Mouse (Mus musculus): ENCODE measurements around the gene Ccdc187. TPM values are rescaled to one million over a fixed set of nuclear protein-coding genes. Genes with fewer than 3 reads are reported as not detected.

Gene Ccdc187
- polyA plus RNA-seq, 1 experiment: 6.0 TPM

GRCm38 (mm10) chr2:26280594-26280993 lies 13.8 kb downstream of the Ccdc187 start:
- DNase-seq (ENCODE audit: low read depth): no peak

GRCm38 (mm10) chr2:26279712-26280111 lies 14.6 kb downstream of the Ccdc187 start:
- DNase-seq (ENCODE audit: low read depth): no peak

GRCm38 (mm10) chr2:26273611-26274010 lies 20.7 kb downstream of the Ccdc187 start:
- DNase-seq (ENCODE audit: low read depth): no peak

- no peak for DNase-seq (ENCODE audit: low read depth)
Observed at GRCm38 (mm10) chr2:26268216-26268615, 26.1 kb downstream of the Ccdc187 start.

DNA sequence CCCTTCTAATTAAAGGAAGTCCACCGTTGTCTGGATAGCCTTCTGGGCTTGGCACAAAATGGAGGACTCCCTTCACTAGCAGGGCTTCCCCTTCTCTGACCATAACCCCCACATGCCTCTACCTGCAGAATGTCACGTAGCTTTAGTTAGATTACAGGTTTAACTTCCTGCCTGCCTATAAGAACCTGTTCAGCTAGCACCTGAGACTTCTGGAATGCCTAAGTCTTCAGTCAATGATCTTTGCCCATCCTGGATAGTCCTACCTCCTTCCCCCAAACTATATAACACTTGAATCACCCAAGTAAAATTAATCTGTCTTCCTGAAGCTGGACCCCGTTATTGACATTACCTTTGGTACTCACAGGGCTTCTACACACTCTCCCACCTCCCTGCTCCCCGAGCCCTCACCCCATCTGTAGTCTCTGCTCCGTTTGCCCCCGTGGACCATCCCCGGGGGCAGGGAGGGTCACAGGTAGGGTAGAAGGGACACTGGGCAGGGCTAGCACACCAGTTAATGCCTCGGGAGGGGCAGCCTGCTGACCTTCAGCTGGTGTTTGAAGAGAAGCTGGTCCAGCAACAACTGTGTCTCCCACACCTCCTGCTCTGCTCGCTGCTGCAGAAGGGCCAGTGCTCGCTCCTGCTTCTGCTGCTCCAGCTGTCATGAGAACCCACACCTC lies 28.2 kb downstream of the Ccdc187 start:
- DNase-seq (ENCODE audit: low read depth): no peak

GRCm38 (mm10) chr2:26265095-26265494 lies 29.3 kb downstream of the Ccdc187 start:
- no peak for DNase-seq (ENCODE audit: low read depth)

GRCm38 (mm10) chr2:26264646-26265045 lies 29.7 kb downstream of the Ccdc187 start:
- no peak for DNase-seq (ENCODE audit: low read depth)

- no peak for DNase-seq (ENCODE audit: low read depth)
Observed at GRCm38 (mm10) chr2:26257315-26258096, 36.9 kb downstream of the Ccdc187 start.

- no peak for DNase-seq (ENCODE audit: low read depth)
Observed at GRCm38 (mm10) chr2:26254816-26255215, 39.5 kb downstream of the Ccdc187 start.

GRCm38 (mm10) chr2:26252514-26253206 lies 41.7 kb downstream of the Ccdc187 start:
- DNase-seq (ENCODE audit: low read depth): peak; percentile 42

GRCm38 (mm10) chr2:26247531-26247930 lies 46.8 kb downstream of the Ccdc187 start:
- DNase-seq (ENCODE audit: low read depth): no peak

DNA sequence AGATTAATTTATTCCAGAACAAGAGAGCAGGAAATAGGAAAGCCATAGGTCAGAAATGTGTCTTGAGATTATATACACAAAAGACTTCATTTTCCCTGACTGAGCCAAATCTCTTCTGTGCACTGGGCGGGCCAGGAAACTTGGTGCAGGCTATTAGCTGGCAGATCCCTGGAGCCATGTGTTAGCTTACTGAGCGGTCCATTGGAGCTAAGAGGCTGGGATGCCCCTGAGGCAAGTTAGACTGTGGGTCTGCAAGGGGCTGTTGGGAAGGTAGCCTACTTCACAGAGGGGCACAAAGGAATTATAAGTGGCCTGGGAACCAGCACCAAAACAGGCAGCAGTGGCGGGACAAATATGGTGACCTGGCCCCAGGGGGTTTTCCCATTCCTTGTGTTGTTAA lies 53.5 kb downstream of the Ccdc187 start:
- DNase-seq (ENCODE audit: low read depth): no peak

DNA sequence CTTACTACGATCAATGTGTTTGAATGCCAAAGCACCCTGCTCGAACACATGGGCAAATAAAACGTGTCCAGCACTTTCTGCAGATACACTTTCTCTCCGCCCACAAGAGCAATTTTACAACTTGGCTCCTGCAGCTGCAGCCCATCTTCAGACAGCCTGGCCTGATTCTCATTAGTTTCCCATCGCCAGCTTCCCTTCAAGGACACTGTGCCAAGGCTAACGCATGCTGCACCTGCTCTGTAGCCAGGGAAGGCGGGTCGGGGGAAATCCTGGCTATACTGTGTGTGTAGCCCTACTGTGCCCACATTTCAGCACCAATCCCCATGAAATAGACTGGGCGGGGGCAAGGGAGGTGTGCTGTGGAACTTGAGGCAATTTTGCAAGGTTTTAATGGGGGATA lies 54.0 kb downstream of the Ccdc187 start:
- DNase-seq (ENCODE audit: low read depth): no peak

- DNase-seq (ENCODE audit: low read depth): no peak
Observed at GRCm38 (mm10) chr2:26237290-26237782, 57.0 kb downstream of the Ccdc187 start, which contains the start of gene Qsox2. TSS of gene Qsox2 (minus strand) at chr2:26237525.

GRCm38 (mm10) chr2:26236681-26237289 lies 57.6 kb downstream of the Ccdc187 start:
- no peak for DNase-seq (ENCODE audit: low read depth)

- no peak for DNase-seq (ENCODE audit: low read depth)
Observed at GRCm38 (mm10) chr2:26234771-26235170, 59.6 kb downstream of the Ccdc187 start.

GRCm38 (mm10) chr2:26234253-26234652 lies 60.1 kb downstream of the Ccdc187 start:
- DNase-seq (ENCODE audit: low read depth): no peak

- DNase-seq (ENCODE audit: low read depth): no peak
Observed at GRCm38 (mm10) chr2:26231366-26231765, 63.0 kb downstream of the Ccdc187 start.

DNA sequence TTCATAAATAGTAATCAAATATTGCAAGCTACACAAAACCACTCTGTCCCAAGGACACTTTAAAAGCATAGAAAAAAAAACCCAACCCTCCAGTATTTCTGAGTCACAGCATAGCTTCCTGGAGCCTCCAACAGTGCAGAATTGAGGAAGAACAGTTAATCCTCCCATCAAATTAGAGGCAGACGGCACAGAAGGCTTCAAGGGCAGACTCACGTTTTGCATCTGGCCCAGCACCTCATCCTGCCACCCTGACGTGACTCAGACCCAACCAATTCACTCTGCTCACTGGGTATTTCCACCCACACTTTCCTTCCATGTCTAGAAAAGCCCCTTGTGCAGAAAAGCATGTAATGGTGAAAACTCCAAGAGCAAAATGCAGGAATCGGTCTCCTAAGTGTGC lies 64.1 kb downstream of the Ccdc187 start:
- DNase-seq (ENCODE audit: low read depth): no peak

DNA sequence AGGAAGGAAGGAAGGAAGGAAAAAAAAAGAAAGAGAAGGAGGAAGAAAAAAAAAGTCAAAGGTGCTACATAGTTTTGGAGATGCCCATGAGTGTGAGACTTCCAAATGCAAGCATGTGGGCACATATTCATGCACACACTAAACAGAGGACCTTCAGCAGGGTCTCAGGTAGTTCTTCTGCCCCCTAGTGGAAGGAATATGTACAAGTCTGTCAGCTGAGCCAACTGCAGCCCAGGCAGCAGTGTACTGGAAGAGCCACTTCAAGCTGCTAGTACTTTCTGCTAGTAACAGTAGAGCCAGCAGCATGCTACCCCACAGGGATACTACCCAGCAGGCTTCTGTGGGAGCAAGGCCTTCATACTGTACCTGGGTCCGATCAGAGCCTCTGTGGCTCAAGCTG lies 66.6 kb downstream of the Ccdc187 start:
- no peak for DNase-seq (ENCODE audit: low read depth)

DNA sequence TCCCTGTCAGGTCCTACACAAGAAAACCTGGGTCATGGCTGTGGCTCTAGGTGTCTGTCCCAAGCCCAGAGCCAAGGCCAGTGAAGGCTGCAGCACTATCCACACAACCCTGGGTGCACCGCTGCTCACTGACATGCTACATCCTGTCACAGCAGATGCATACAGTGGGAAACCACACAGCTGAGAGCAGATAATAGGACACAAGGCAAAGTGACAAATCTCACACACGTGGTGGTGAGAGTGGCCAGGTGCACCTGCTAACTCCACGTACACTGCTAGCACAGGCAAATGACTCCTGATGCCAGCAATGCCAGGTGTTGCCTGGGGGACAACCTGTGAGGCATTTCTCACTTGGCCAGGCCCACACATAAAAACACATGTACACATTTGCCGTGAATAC lies 69.1 kb downstream of the Ccdc187 start:
- DNase-seq (ENCODE audit: low read depth): no peak

DNA sequence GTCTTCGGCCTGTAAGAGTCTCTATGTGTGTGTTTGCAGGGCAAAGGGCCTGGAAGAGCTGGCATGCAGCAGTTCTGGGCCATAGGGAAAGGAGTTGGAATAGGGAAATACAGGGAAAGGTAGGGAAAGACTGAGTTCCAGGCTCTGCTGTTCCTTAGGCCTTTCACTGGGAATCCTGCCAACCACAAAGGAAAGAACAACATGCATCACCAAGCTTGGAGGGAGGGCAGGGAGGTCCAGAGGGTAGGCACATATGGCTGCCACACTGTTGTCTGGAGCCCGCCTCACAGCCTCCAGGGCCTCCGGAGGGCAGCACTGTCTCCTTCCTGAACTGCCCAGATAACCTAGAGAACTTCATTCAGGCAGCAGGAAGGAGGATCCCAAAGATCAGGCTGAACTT lies 70.4 kb downstream of the Ccdc187 start:
- DNase-seq (ENCODE audit: low read depth): no peak

Data from gonadal fat pad, adult 2 months (tissue).